Comparison of ENCODE assay signal across 21 mouse cellular contexts in genomic region chr11:41333689-41334088, GRCm38 (mm10).
DNase-seq lines count a peak whose midpoint lies in the region; ATAC-seq and TF ChIP-seq lines count a peak whose summit lies in the region.
"Had no signal": no experiment of that assay in that cellular context is flagged by ENCODE, and none has a peak within 500 bp of the region (broad histone marks: within the 10 kb centered on the region; RNA-seq: fewer than 3 reads in every experiment).

No protein-coding gene starts in this region.

- H3K9me3 ChIP-seq in hindbrain, postnatal 0 days (ENCODE audit: low read length), result no peaks in the 10 kb centered on the region
- H3K9me3 ChIP-seq in hindbrain, embryonic 13.5 days, result no peaks in the 10 kb centered on the region
- H3K9me3 ChIP-seq: embryonic facial prominence, embryonic 10.5 days; heart, embryonic 10.5 days; hindbrain, embryonic 12.5 days; intestine, embryonic 15.5 days had no signal

- H3K9ac ChIP-seq in hindbrain, postnatal 0 days (replicated peaks; ENCODE audit: low read length), result no peak overlapping the region
- H3K9ac ChIP-seq in hindbrain, embryonic 13.5 days, result no peak overlapping the region
- H3K9ac ChIP-seq: hindbrain, embryonic 12.5 days; intestine, embryonic 15.5 days had no signal

- TF ChIP-seq POLR2A in brain, embryonic 14.5 days (IDR thresholded peaks at IDR 0.05; ENCODE audit: borderline replicate concordance, extremely low read depth, insufficient read depth, insufficient read length, poor library complexity, severe bottlenecking), result no peak

- H3K27me3 ChIP-seq in hindbrain, postnatal 0 days (ENCODE audit: insufficient read depth, low read length), result no peaks in the 10 kb centered on the region
- H3K27me3 ChIP-seq in hindbrain, embryonic 13.5 days, result no peaks in the 10 kb centered on the region
- H3K27me3 ChIP-seq: hindbrain, embryonic 12.5 days; intestine, embryonic 15.5 days had no signal

- H3K4me2 ChIP-seq in hindbrain, postnatal 0 days (ENCODE audit: low read depth, low read length), result no peak overlapping the region
- no peak overlapping the region for H3K4me2 ChIP-seq in hindbrain, embryonic 13.5 days
- H3K4me2 ChIP-seq: hindbrain, embryonic 12.5 days; intestine, embryonic 15.5 days had no signal

- H3K27ac ChIP-seq in hindbrain, postnatal 0 days, result no peak overlapping the region
- H3K27ac ChIP-seq in hindbrain, embryonic 13.5 days, result no peak overlapping the region
- peak overlapping the region; percentile 45; the same call in 1 of the 2 replicates for H3K27ac ChIP-seq in left cerebral cortex, adult 2 months
- H3K27ac ChIP-seq: embryonic facial prominence, embryonic 10.5 days; heart, embryonic 10.5 days; hindbrain, embryonic 12.5 days; intestine, embryonic 15.5 days had no signal

- no peak for ATAC-seq in hindbrain, postnatal 0 days
- ATAC-seq in hindbrain, embryonic 13.5 days (ENCODE audit: low FRiP score), result no peak
- ATAC-seq: forebrain, embryonic 16.5 days; intestine, embryonic 15.5 days had no signal

- no peaks in the 10 kb centered on the region for H3K4me1 ChIP-seq in hindbrain, postnatal 0 days (ENCODE audit: insufficient read depth, low read length)
- H3K4me1 ChIP-seq in hindbrain, embryonic 13.5 days (replicated peaks), result no peaks in the 10 kb centered on the region
- H3K4me1 ChIP-seq: embryonic facial prominence, embryonic 10.5 days; heart, embryonic 10.5 days; hindbrain, embryonic 12.5 days; intestine, embryonic 15.5 days had no signal

- WGBS in hindbrain, postnatal 0 days, result 76% methylated on average over 2 of the region's 2 CpGs
- WGBS in hindbrain, embryonic 13.5 days, result 82% methylated on average over 2 of the region's 2 CpGs

- TF ChIP-seq CTCF in hindbrain, postnatal 0 days (IDR thresholded peaks at IDR 0.05; ENCODE audit: low read depth), result peak; percentile 24
- TF ChIP-seq CTCF in left cerebral cortex, adult 2 months (IDR thresholded peaks at IDR 0.05), result peak; percentile 37
- TF ChIP-seq CTCF in brain, embryonic 14.5 days (IDR thresholded peaks at IDR 0.05; ENCODE audit: borderline replicate concordance, extremely low read depth, insufficient read depth, insufficient read length), result no peak

- no peaks in the 10 kb centered on the region for H3K36me3 ChIP-seq in hindbrain, postnatal 0 days (ENCODE audit: insufficient read depth, low read length)
- H3K36me3 ChIP-seq in hindbrain, embryonic 13.5 days, result no peaks in the 10 kb centered on the region
- H3K36me3 ChIP-seq: embryonic facial prominence, embryonic 10.5 days; heart, embryonic 10.5 days; hindbrain, embryonic 12.5 days; intestine, embryonic 15.5 days had no signal

- peak; percentile 4 for DNase-seq in cerebellum, adult 9-10 months
- DNase-seq in cerebellum, postnatal 25 days, result no peak
- DNase-seq in hindbrain, postnatal 0 days (ENCODE audit: low spot score), result no peak
- no peak for DNase-seq in left cerebral cortex, adult 2 months (ENCODE audit: extremely low spot score in 1 of 2, low spot score in 2 of 2)
- DNase-seq in left cerebral cortex, adult 18-20 months (ENCODE audit: low spot score in 2 of 2), result no peak
- peak; percentile 41 for DNase-seq in brain, embryonic 14.5 days (ENCODE audit: low read depth)
- DNase-seq in adrenal gland, postnatal 10 days, result no peak
- DNase-seq: adrenal gland, postnatal 14 days; cerebellum, adult 11 months; cerebellum, adult 8-10 months; cerebellum, postnatal 36 days; gastrocnemius, postnatal 36 days; heart, adult 11 months; heart, postnatal 10 days; heart, postnatal 4 days had no signal

- intact Hi-C loops in left cerebral cortex, adult 2 months (cut with DNase I), result loop anchor here (5.0 to 10.0 kb wide), 3 partner anchors 549 to 1091 kb away; partner anchors contain the start of gene Gabra1

- H3K4me3 ChIP-seq in hindbrain, postnatal 0 days (ENCODE audit: low read length), result no peak overlapping the region
- no peak overlapping the region for H3K4me3 ChIP-seq in hindbrain, embryonic 13.5 days
- no peak overlapping the region for H3K4me3 ChIP-seq in left cerebral cortex, adult 2 months
- H3K4me3 ChIP-seq: embryonic facial prominence, embryonic 10.5 days; heart, embryonic 10.5 days; hindbrain, embryonic 12.5 days; intestine, embryonic 15.5 days had no signal

Comparison
In these comparisons a context has a peak if more than half of its experiments do, and no peak if none do; other contexts are left out.
1. DNase-seq: peak in cerebellum, adult 9-10 months (single experiment) and brain, embryonic 14.5 days (single experiment); none in cerebellum, postnatal 25 days (0 of 2), hindbrain, postnatal 0 days (single experiment), left cerebral cortex, adult 2 months (0 of 2), left cerebral cortex, adult 18-20 months (0 of 2) and adrenal gland, postnatal 10 days (single experiment).